In the genomic region with DNA sequence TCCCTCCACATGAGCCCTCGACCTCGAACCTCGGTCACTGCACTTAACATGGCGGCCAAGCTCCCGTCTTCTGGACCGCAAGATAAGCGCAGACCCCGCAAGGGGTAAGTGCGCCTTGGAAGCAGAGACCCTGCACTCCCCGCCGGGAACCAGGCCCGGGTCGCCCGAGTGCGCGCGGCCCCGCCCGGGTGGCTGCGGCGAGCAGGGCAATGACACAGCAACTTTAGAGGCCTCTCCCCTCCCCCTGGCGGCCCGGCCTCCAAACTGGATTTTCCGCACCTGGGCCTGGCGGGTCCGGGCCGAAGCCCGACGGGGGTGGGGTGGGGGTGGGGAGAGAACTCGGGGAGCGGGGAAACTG, we compare ENCODE assay signal across 8 mouse cellular contexts. TPM values are rescaled to one million over a fixed set of nuclear protein-coding genes. Genes with fewer than 3 reads are reported as not detected.
A peak's percentile ranks its signal among the peaks of the same experiment; 100 is the strongest.
DNase-seq lines count a peak whose midpoint lies in the region; ATAC-seq and TF ChIP-seq lines count a peak whose summit lies in the region.

No protein-coding gene starts in this region.

- peak overlapping the region; percentile 92 for H3K4me3 ChIP-seq in intestine, embryonic 15.5 days (replicated peaks)
- peak overlapping the region; percentile 99 for H3K4me3 ChIP-seq in limb, embryonic 13.5 days
- peak overlapping the region; percentile 92 for H3K4me3 ChIP-seq in midbrain, embryonic 14.5 days (replicated peaks; ENCODE audit: low read depth, low read length)
- peak overlapping the region; percentile 94 for H3K4me3 ChIP-seq in stomach, postnatal 0 days (ENCODE audit: low read depth, low read length)

- H3K4me1 ChIP-seq in intestine, embryonic 15.5 days (replicated peaks): peaks cover 21% of the 10 kb centered on the region
- H3K4me1 ChIP-seq in limb, embryonic 13.5 days: peaks cover 30% of the 10 kb centered on the region
- H3K4me1 ChIP-seq in midbrain, embryonic 14.5 days (ENCODE audit: control insufficient read depth, insufficient read depth, low read length): peaks cover 23% of the 10 kb centered on the region
- peaks cover 2% of the 10 kb centered on the region; the same call in 1 of the 2 replicates for H3K4me1 ChIP-seq in stomach, postnatal 0 days (replicated peaks; ENCODE audit: control insufficient read depth, insufficient read depth)

- peak; percentile 83 for DNase-seq in cerebellum, adult 11 months
- DNase-seq in cerebellum, postnatal 25 days: peak; percentile 86 to 89
- DNase-seq in gastrocnemius, postnatal 10 days: peak; percentile 87
- no peak for DNase-seq in midbrain, embryonic 14.5 days
- no peak for DNase-seq in stomach, postnatal 0 days (ENCODE audit: low spot score)

- peak overlapping the region; percentile 80 for H3K4me2 ChIP-seq in intestine, embryonic 15.5 days (replicated peaks)
- peak overlapping the region; percentile 98 for H3K4me2 ChIP-seq in limb, embryonic 13.5 days (replicated peaks)
- peak overlapping the region; percentile 98 for H3K4me2 ChIP-seq in midbrain, embryonic 14.5 days (ENCODE audit: low read length)
- peak overlapping the region; percentile 95 for H3K4me2 ChIP-seq in stomach, postnatal 0 days (replicated peaks; ENCODE audit: low read depth)

- peak; percentile 49; the same call in 1 of the 2 replicates for TF ChIP-seq CTCF in stomach, postnatal 0 days (IDR thresholded peaks at IDR 0.05; ENCODE audit: low read depth)

- H3K36me3 ChIP-seq in intestine, embryonic 15.5 days: peaks cover 19% of the 10 kb centered on the region; the same call in 1 of the 2 replicates
- peaks cover 33% of the 10 kb centered on the region for H3K36me3 ChIP-seq in limb, embryonic 13.5 days
- H3K36me3 ChIP-seq in midbrain, embryonic 14.5 days (ENCODE audit: control insufficient read depth, insufficient read depth, low read length): peaks cover 28% of the 10 kb centered on the region
- H3K36me3 ChIP-seq in stomach, postnatal 0 days (ENCODE audit: control insufficient read depth, insufficient read depth, low read length): peaks cover 12% of the 10 kb centered on the region

- ATAC-seq in cerebellum, adult (ENCODE audit: insufficient number of reproducible peaks, low FRiP score, low TSS enrichment): no peak
- peak; percentile 29 for ATAC-seq in intestine, embryonic 15.5 days
- no peak for ATAC-seq in limb, embryonic 13.5 days (ENCODE audit: low FRiP score, low read depth)
- ATAC-seq in midbrain, embryonic 14.5 days (ENCODE audit: low FRiP score, low TSS enrichment): peak; percentile 3; the same call in 1 of the 2 replicates
- peak; percentile 38 for ATAC-seq in stomach, postnatal 0 days (ENCODE audit: low FRiP score, low TSS enrichment)

- 0% methylated on average over 31 of the region's 31 CpGs for WGBS in intestine, embryonic 15.5 days
- under 1% methylated on average over 31 of the region's 31 CpGs for WGBS in limb, embryonic 13.5 days
- under 1% methylated on average over 31 of the region's 31 CpGs for WGBS in midbrain, embryonic 14.5 days
- under 1% methylated on average over 30 of the region's 31 CpGs for WGBS in stomach, postnatal 0 days

- H3K27me3 ChIP-seq in intestine, embryonic 15.5 days (replicated peaks): no peaks in the 10 kb centered on the region
- H3K27me3 ChIP-seq in limb, embryonic 13.5 days: no peaks in the 10 kb centered on the region
- no peaks in the 10 kb centered on the region for H3K27me3 ChIP-seq in midbrain, embryonic 14.5 days (ENCODE audit: control insufficient read depth, insufficient read depth, low read length)
- no peaks in the 10 kb centered on the region for H3K27me3 ChIP-seq in stomach, postnatal 0 days (ENCODE audit: control insufficient read depth, insufficient read depth, low read length)

- no peak for TF ChIP-seq EP300 in stomach, postnatal 0 days (optimal IDR thresholded peaks at IDR 0.05)

- peak overlapping the region; percentile 100 for H3K27ac ChIP-seq in intestine, embryonic 15.5 days
- peak overlapping the region; percentile 100 for H3K27ac ChIP-seq in limb, embryonic 13.5 days
- H3K27ac ChIP-seq in midbrain, embryonic 14.5 days (replicated peaks; ENCODE audit: low read depth, low read length): peak overlapping the region; percentile 100
- peak overlapping the region; percentile 100 for H3K27ac ChIP-seq in stomach, postnatal 0 days (replicated peaks)

- H3K9me3 ChIP-seq in intestine, embryonic 15.5 days: no peaks in the 10 kb centered on the region
- no peaks in the 10 kb centered on the region for H3K9me3 ChIP-seq in limb, embryonic 13.5 days
- H3K9me3 ChIP-seq in midbrain, embryonic 14.5 days (ENCODE audit: control insufficient read depth, low read length): no peaks in the 10 kb centered on the region
- H3K9me3 ChIP-seq in stomach, postnatal 0 days (ENCODE audit: control insufficient read depth, low read length): no peaks in the 10 kb centered on the region

- H3K9ac ChIP-seq in intestine, embryonic 15.5 days: peak overlapping the region; percentile 79
- H3K9ac ChIP-seq in limb, embryonic 13.5 days: peak overlapping the region; percentile 97
- H3K9ac ChIP-seq in midbrain, embryonic 14.5 days (replicated peaks; ENCODE audit: low read length): peak overlapping the region; percentile 97
- peak overlapping the region; percentile 96 for H3K9ac ChIP-seq in stomach, postnatal 0 days (ENCODE audit: low read length)

RNA-seq across cellular contexts. Expression of a gene that starts 1.5 kb away (rescaled TPM):
- 1 to 10 TPM; 4.6 to 6.1 TPM for total RNA-seq in gastrocnemius, postnatal 10 days (2021)
- polyA plus RNA-seq in intestine, embryonic 15.5 days (2015; fragmentation: Nextera tagmentation; extraction: Ambion mirVana): 11.3 and 13.4 TPM in 2 replicates
- polyA plus RNA-seq in limb, embryonic 13.5 days (2015; fragmentation: Nextera tagmentation; extraction: Ambion mirVana): 14.2 and 15.6 TPM in 2 replicates
- polyA plus RNA-seq in midbrain, embryonic 14.5 days (2014; fragmentation: Nextera tagmentation; extraction: Ambion mirVana): 16.7 and 20.4 TPM in 2 replicates
- 9.1 and 9.5 TPM in 2 replicates for polyA plus RNA-seq in stomach, postnatal 0 days (2015; fragmentation: Nextera tagmentation; extraction: Ambion mirVana)

RNA-seq across cellular contexts. Expression of a gene that starts 1.6 kb away (rescaled TPM):
- total RNA-seq in gastrocnemius, postnatal 10 days (2021): 100 to 1,000 TPM in 1 of 2 experiments, 10 to 100 TPM in 1; 91.9 to 114 TPM
- 88.2 and 90.7 TPM in 2 replicates for polyA plus RNA-seq in intestine, embryonic 15.5 days (2015; fragmentation: Nextera tagmentation; extraction: Ambion mirVana)
- 132 and 133 TPM in 2 replicates for polyA plus RNA-seq in limb, embryonic 13.5 days (2015; fragmentation: Nextera tagmentation; extraction: Ambion mirVana)
- 160 and 171 TPM in 2 replicates for polyA plus RNA-seq in midbrain, embryonic 14.5 days (2014; fragmentation: Nextera tagmentation; extraction: Ambion mirVana)
- 45.0 and 48.1 TPM in 2 replicates for polyA plus RNA-seq in stomach, postnatal 0 days (2015; fragmentation: Nextera tagmentation; extraction: Ambion mirVana)

RNA-seq across cellular contexts. Expression of a gene that starts 22.3 kb away (rescaled TPM):
- total RNA-seq in gastrocnemius, postnatal 10 days (2021): under 1 TPM; 0.25 to 0.61 TPM
- 0.68 and 0.83 TPM in 2 replicates for polyA plus RNA-seq in intestine, embryonic 15.5 days (2015; fragmentation: Nextera tagmentation; extraction: Ambion mirVana)
- 0.15 and 0.38 TPM in 2 replicates for polyA plus RNA-seq in limb, embryonic 13.5 days (2015; fragmentation: Nextera tagmentation; extraction: Ambion mirVana)
- polyA plus RNA-seq in midbrain, embryonic 14.5 days (2014; fragmentation: Nextera tagmentation; extraction: Ambion mirVana): 0.15 and 0.18 TPM in 2 replicates
- 0.45 and 0.53 TPM in 2 replicates for polyA plus RNA-seq in stomach, postnatal 0 days (2015; fragmentation: Nextera tagmentation; extraction: Ambion mirVana)

RNA-seq across cellular contexts. Expression of a gene that starts 28.7 kb away (rescaled TPM):
- total RNA-seq in gastrocnemius, postnatal 10 days (2021): not detected
- polyA plus RNA-seq in intestine, embryonic 15.5 days (2015; fragmentation: Nextera tagmentation; extraction: Ambion mirVana): 0.66 and 0.85 TPM in 2 replicates
- polyA plus RNA-seq in limb, embryonic 13.5 days (2015; fragmentation: Nextera tagmentation; extraction: Ambion mirVana): 0.55 and 0.65 TPM in 2 replicates
- not detected in 2 replicates for polyA plus RNA-seq in midbrain, embryonic 14.5 days (2014; fragmentation: Nextera tagmentation; extraction: Ambion mirVana)
- polyA plus RNA-seq in stomach, postnatal 0 days (2015; fragmentation: Nextera tagmentation; extraction: Ambion mirVana): 0.25 and 0.29 TPM in 2 replicates

RNA-seq across cellular contexts. Expression of a gene that starts 32.1 kb away (rescaled TPM):
- 1 to 10 TPM; 1.4 to 1.8 TPM for total RNA-seq in gastrocnemius, postnatal 10 days (2021)
- polyA plus RNA-seq in intestine, embryonic 15.5 days (2015; fragmentation: Nextera tagmentation; extraction: Ambion mirVana): 3.2 TPM in 2 replicates
- polyA plus RNA-seq in limb, embryonic 13.5 days (2015; fragmentation: Nextera tagmentation; extraction: Ambion mirVana): 1.5 and 1.7 TPM in 2 replicates
- polyA plus RNA-seq in midbrain, embryonic 14.5 days (2014; fragmentation: Nextera tagmentation; extraction: Ambion mirVana): 0.38 and 0.91 TPM in 2 replicates
- polyA plus RNA-seq in stomach, postnatal 0 days (2015; fragmentation: Nextera tagmentation; extraction: Ambion mirVana): 2.1 and 2.6 TPM in 2 replicates

Comparison
In these comparisons a context has a peak if more than half of its experiments do, and no peak if none do; other contexts are left out.
1. DNase-seq: peak in cerebellum, adult 11 months (single experiment), cerebellum, postnatal 25 days (2 of 2) and gastrocnemius, postnatal 10 days (single experiment); none in midbrain, embryonic 14.5 days (single experiment) and stomach, postnatal 0 days (single experiment).
2. ATAC-seq: peak in intestine, embryonic 15.5 days (single experiment), midbrain, embryonic 14.5 days (single experiment) and stomach, postnatal 0 days (single experiment); none in cerebellum, adult (single experiment) and limb, embryonic 13.5 days (single experiment).
3. Peak in every context shown above with its lines, with median percentiles within 50 percentile points of each other: H3K27ac ChIP-seq, H3K4me2 ChIP-seq, H3K4me3 ChIP-seq and H3K9ac ChIP-seq.